Mouse (Mus musculus): Measurements from ENCODE around the gene Sema4d. TPM values are rescaled to one million over a fixed set of nuclear protein-coding genes. Genes with fewer than 3 reads are reported as not detected.

Sema4d gene
- total RNA-seq, 2 experiments from 2014 or later, result 93.1 to 112 TPM

DNA sequence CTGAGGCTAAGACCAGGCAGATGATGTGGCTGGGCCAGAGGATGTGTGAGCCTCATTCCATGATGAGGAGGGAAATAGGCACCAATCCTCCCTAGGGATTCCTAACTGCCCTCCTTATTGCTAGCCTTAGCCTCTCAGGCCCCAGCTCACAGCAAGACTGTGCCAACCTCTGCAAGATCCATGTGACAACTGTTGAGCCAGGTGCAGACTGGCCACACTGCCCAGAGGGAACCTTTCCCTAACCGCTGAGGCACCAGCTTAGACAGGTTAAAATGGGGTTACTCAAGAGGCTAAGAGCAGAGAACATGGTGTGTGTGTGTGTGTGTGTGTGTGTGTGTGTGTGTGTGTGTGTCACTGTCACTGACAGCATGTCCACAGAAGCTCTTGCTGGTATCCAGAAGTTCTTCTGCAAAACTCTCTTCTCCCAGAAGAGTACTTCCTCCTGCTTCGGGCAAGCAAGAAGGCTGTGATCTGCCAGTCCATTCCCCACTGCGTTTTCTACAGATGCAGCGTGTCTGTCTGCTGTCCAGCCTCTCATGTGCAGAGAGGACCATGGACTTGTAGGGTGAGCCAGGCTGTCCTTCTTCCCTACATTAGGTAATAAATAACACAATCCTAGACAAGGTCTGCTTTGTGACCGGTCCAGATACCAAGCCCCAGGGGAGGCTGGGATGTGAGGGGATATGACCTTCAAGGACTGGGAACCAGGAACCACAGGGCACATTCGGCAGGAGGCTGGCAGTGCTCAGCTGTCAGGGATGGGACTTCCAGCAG, 24.8 kb upstream of the Sema4d start:
- intact Hi-C loops (cut with DNase I), result no loop called here
- no peak for DNase-seq (ENCODE audit: low spot score in 2 of 2)

DNA sequence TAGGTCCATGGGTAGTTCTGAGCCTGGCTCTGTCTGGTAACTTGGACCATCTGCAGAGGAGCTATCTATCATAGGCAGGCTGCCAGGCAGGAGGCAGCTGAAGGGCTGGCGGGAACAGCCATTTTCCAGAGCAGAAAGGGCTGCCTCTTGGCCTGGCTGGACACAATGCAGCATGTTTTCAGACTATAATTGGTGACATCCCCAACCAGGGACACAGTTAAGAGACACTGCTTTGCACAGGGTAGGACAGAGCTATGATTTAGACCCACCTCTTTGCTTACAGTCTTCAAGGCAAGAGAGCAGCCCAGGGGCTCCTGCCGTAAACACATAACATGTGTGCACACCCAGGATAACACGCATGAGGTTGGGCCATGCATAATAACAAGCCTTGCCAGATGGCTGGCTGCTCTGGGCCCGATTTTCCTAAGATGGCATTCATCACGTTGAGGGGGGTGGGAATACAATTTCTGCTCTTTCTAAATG, 23.1 kb upstream of the Sema4d start:
- peak; percentile 46 to 71 for DNase-seq (ENCODE audit: low spot score in 2 of 2)
- intact Hi-C loops (cut with DNase I), result no loop called here

DNA sequence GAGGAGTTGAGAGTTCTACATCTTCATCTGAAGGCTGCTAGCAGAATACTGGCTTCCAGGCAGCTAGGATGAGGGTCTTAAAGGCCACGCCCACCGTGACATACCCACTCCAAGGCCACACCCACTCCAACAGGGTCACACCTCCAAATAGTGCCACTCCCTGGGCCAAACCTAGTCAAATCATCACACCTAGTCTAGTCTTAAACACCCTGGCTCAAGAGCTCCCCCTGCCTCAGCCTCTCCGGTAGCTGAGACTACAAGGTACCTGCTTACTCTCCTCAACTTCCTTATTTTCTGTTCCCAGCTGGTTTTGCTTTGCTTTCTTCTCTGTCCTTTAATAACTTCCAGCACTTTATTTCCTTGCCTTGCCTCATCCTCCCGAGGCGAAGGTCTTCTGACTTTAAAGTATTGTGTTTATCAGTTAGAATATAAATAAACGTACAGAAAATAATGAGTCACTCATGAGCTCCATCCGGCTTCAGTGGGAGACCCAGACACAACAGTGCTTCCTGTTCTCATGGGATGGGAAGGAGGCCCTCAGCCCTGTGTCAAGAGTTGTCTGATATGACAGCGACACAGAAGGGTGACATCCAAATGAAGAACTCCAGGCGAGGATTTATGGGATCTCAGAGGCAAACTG, 22.4 kb upstream of the Sema4d start:
- DNase-seq (ENCODE audit: low spot score in 2 of 2), result no peak
- intact Hi-C loops (cut with DNase I), result no loop called here

DNA sequence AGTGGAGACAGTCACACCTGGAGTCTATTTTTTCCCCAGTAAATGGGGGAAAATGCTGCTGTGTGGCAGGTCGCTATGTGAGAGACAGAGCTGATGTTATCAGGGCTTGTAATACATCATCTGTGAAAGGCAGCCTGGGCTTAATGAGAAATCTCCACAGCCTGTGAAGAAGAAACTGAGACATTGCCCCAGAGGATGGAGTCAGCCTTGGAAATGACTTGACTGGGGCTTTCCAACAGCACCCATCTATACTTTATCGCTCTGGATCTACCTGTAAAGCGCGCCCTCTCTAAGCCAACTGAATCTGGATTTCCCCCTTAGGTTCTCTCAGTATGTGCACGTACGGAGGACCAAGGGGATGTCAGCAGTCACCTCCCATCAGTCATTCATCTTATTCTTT, 21.1 kb upstream of the Sema4d start:
- no peak for DNase-seq (ENCODE audit: low spot score in 2 of 2)
- intact Hi-C loops (cut with DNase I), result no loop called here

DNA sequence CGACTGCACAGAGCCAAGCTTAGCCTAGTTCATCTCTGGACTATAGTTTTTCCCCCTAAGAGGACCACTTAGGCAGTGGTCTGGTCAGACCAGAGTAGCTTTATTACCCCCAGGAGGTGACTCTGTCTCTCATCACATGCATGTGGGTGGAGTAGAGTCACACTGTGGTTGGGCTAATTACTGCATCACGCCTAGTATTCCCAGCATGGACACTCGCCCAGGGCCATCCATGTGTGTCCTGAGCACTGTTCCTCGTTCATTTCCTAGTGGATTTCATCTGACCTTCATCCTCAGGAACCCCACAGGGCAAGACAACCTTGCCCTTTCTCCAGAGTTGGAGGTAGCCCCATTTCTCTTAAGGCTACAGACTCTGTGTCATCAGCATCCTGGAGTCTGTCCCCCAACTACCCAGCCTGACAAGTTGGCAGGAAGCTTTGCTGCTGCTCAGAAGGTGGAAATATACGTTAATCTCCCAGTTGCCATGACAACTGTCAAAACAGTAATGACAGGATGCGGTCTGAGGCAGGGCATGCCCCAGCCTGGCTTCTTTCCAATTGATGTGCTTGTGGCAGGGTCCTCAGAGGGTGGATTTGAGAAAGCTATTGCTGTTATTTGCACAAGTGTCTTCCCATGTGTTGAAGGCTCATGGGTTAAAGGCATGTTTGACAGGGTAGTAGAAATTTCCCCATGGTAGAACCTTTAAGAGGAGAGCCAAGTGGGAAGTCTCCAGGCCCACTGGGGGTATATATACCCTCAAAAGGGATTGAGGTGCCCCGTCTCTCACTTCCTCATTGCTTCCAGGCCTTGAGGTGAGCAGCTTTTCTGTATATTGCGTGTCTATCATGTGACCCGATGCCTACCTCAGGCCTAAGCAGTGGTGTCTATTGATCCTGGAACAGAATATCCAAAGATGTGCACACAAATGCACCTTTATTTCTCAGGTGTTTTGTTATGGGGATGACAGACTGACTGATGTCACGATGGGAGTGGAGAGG, 20.4 kb upstream of the Sema4d start:
- intact Hi-C loops (cut with DNase I), result no loop called here
- no peak for DNase-seq (ENCODE audit: low spot score in 2 of 2)

DNA sequence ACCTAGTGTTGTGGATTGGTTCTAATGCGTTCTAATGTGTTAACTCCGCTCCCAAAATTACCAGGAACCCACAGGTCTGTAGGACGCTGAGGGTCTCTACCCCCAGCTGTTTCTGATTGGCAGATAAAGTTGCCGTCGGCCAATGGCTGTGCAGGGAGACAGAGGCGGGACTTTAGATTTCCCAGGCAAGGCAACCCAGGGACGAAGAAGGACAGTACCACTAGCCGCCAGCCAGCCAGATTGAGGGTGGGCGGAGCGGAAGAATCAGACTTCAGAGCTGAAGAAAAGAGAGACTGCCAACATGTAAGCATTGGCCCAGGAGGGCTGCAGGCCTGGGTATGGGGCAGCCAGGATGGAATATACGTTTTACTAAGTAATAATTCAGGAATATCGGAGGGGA, 14.6 kb upstream of the Sema4d start:
- intact Hi-C loops (cut with DNase I), result no loop called here
- peak; percentile 54 to 60 for DNase-seq (ENCODE audit: low spot score in 2 of 2)

DNA sequence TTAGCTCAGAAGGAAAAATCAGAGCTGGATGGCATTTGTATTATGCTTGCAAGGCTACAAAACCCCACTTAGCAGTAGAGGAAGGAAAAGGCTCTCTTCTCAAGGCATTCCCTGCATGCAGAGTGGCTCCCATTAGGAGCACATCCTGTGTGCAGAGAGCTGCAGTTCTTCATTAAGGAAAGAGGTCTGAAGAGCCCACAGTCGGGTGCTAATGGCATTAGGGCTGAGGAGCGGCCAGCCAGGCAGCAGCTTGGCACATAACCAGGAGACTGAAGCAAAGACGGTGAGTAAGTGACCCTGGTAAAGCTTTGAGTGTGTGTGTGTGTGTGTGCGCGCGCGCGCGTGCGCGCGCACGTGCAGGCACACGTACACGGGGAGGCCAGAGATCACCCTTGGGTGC, 12.7 kb upstream of the Sema4d start:
- DNase-seq (ENCODE audit: low spot score in 2 of 2), result no peak
- intact Hi-C loops (cut with DNase I), result no loop called here

DNA sequence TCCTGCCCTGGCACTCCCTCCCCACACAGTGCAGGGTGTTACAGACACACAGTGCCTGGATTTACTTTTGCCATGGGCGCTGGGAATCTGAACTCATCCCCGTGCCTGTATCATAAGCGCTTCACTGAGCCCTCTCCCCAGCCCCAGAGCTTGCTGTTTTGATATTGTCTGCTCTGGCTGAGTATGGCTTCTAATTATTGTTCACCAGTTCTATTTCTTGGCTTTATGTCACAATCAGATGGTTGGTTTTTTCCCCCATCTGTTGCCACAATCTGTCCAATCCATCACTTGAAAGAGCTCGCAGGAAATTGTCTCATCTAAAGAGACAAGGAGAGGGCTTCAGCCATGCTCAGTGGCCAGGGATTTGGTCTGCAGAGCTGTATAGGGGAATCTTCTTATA, 12.1 kb upstream of the Sema4d start:
- intact Hi-C loops (cut with DNase I), result no loop called here

DNA sequence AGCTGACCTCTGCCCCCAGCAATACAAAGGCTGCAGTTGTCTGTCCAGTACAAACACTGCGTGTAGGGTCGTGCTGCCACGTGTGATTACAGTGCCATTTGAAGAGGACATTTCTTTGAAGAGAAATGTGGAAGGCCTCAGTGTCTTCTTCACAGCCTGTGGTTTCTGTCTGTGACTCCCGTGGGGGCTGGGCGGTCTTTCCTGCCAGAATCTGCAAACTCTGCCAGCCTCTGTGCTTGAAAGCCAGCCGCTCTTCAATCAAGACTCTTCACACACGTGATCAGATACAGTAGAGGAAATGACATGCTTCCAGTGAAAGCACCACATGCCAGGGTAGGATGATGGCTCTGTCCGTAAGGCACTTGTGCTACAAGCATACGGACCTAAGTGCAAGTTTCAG, 7.4 kb upstream of the Sema4d start:
- intact Hi-C loops (cut with DNase I), result no loop called here
- DNase-seq (ENCODE audit: low spot score in 2 of 2), result peak; percentile 36 to 49

More for the DNA sequence above, 12.1 kb upstream of the Sema4d start:
- DNase-seq (ENCODE audit: low spot score in 2 of 2), result peak in 1 of 2 experiments; percentile 54

DNA sequence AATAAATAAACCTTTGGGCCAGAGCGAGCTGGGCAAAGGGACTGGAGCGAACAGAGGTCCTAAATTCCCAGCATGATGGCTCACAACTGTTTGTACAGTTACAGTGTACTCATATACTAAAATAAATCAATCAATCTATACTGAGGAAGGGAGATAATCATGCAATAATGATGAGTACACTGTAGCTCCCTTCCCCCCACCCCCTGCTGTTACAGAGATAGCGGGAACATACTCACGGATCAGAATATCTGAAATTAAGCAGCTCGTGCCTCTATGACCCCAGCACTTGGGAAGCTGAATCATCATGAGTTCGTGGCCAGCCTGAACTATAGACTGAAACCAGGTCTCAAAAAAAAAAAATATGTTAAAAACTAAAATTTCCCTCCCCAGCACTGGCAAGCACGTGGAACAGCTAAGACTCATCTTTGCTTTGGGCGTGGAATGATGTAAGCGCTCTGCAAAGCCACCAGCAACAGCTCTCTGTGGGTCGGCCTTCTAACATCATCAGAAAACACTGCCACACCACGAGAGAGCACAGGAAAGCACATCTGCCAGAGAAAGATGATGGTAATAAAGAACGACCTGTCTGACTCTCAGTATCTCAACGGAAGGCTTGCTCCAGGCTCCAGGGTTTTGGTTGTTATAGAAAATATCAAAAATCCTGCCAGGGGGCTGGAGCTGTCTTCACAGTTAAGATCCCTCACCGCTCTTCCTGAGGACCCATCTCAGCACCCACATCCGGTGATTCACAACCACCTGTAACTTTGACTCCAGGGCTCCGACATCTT, 6.4 kb upstream of the Sema4d start:
- intact Hi-C loops (cut with DNase I), result no loop called here
- DNase-seq (ENCODE audit: low spot score in 2 of 2), result no peak

DNA sequence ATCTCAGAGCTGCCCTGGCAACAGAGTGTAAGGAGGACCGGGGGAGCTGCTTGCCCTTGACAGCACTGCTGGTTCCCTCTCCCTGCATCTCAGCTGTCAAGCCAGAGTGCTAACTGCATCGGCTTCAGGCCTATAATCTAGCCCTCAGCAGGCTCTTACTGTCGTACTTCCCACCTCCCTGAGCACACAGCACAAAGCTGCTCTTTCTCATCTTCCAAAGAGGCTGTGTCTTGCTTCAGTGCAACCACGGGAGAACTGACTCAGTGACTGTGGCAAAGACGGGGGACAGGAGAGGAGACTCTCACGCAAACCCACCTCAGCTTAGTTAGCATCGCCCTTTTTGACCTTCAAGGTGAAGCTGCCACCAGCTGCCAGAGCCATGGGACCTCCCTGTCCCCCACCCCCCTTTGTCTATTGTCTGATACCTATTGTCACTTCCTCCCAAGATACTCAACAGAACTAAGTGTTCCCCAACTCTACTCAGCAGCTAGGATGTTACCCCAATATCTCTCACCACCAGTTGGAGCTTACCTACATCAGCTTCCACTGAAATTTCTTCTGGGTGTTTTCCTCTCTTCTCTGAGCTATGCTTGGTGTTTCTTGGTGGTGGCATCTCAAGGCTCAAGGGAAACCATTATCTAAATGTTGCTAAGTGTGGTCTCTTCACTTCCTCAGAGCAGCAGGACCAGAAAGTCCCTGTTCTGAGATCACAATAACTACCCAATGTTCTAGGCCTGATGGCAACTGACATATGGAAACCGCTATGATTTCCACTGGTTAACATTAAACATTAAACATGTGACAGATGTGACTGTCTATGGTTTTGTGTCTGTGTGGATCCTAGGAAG, 4.6 kb upstream of the Sema4d start:
- no peak for DNase-seq (ENCODE audit: low spot score in 2 of 2)
- intact Hi-C loops (cut with DNase I), result no loop called here

DNA sequence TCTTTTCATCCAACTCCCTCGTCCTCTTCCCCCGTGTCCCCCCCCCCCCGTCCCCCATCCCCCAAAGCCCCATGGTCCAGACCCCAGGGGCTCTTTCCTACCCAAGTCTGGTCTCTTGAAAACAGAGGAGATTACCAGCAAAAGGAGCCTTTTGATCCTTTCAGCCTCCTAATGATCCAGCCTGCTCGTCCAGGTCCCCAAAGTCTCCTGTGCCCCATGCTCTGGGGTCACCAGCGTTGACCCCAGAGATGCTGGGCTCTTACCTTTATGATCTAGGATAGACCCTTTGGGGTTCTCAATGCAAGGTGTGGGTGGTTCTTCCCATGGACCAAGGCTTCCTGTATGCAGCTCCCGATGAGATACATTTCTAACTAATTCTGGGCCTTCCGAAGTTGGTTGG, 401 bp upstream of the Sema4d start:
- no peak for DNase-seq (ENCODE audit: low spot score in 2 of 2)
- intact Hi-C loops (cut with DNase I), result loop anchor here (5.0 kb wide), 1 partner anchor 62 kb away; no protein-coding TSS in a partner anchor

DNA sequence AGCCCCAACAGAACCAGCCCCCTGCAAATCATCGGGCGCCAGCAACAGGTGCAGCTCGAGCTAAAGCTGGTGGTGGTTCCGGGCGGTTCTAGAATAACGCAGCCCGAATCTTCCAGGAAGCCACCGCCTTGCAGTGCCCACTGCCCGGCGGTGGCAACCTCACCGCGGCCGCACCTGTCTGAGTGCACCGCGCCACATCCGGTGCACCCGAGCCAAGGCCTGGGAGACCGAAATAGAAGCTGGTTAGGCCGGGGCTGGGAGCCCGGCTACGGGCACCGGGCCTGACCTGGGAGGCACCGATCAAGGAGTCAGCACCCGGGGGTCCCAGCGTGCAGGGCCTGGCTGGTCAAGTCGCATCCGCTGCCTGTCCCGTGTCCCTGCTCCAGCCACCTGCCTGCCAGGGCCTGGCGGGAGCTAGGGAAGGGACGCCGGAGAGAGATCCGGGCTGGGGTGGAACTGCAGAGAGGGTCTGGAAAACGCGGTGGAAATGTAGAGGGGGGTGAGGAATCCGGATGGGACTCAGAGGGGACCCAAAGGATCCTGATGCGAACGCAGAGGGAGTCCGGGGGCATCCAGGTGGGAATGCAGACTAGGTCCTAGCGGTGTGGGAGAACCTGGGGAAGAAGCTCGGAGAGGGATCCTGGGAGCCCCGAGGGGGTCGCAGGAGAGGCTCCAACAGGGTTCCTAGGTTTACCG, 670 bp downstream of the Sema4d start:
- DNase-seq (ENCODE audit: low spot score in 2 of 2), result peak in 1 of 2 experiments; percentile 23
- intact Hi-C loops (cut with DNase I), result loop anchor here (5.0 kb wide), 1 partner anchor 61 kb away; no protein-coding TSS in a partner anchor

DNA sequence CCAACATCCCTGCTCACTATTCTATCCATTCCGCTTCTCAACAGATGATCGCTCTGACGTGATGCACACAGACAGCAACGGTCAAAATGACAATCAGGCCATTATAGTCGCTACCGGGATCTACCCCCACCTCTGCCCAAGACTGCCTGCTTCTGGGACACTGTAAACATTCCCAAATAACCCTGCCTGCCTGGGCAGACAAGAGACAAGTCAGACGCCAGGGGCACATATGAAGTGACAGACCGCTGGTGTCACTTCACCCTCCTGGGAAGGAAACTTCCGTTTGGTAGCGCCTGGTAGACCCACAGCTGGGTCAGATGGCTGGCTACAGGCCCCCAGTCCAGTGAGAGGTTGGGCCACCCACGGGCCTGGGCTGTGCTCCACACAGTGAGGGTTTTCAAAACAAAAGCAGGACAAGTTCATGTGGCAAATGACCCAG, 1.4 kb downstream of the Sema4d start:
- intact Hi-C loops (cut with DNase I), result loop anchor here (5.0 kb wide), 1 partner anchor 60 kb away; no protein-coding TSS in a partner anchor
- peak in 1 of 2 experiments; percentile 22 for DNase-seq (ENCODE audit: low spot score in 2 of 2)

DNA sequence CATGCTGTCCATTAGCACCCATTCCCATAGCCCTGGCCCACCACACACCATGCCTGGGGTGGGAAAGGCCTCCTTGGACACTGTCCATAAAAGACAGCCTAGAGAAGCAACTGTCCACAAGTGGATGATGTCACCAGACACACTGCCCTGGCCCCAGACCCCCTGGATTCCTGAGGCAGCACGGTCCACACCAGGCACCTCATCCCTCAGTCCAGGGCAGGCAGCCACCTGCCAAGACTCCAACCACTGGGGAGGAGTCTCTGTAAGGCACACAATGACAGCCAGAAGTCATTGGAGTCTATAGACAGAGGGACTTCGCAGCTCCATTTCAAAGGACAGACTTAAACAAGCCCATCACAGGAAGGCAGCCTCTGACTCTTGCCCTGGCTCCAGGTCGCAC, 1.9 kb downstream of the Sema4d start:
- intact Hi-C loops (cut with DNase I), result loop anchor here (5.0 kb wide), 1 partner anchor 59 kb away; no protein-coding TSS in a partner anchor
- no peak for DNase-seq (ENCODE audit: low spot score in 2 of 2)

DNA sequence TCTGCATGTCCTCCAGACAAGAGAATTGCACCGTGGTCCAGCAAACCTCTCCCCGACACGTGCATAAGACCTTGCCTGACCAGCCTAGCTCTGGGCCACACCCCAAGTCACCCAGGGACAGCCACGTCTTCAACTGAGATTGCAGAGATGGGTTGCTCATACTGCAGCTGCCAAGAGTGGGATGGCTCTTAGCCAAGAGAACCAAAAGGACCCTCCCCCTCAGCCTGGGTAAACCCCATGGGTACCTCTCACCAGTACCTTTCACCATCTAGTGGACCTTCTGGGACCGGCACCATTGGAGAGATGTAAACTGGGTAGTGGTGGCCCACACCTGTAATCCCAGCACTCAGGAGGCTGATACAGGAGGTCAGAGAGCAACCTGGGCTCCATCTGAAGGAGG, 2.8 kb downstream of the Sema4d start:
- DNase-seq (ENCODE audit: low spot score in 2 of 2), result no peak
- intact Hi-C loops (cut with DNase I), result loop anchor here (5.0 kb wide), 1 partner anchor 58 kb away; no protein-coding TSS in a partner anchor

DNA sequence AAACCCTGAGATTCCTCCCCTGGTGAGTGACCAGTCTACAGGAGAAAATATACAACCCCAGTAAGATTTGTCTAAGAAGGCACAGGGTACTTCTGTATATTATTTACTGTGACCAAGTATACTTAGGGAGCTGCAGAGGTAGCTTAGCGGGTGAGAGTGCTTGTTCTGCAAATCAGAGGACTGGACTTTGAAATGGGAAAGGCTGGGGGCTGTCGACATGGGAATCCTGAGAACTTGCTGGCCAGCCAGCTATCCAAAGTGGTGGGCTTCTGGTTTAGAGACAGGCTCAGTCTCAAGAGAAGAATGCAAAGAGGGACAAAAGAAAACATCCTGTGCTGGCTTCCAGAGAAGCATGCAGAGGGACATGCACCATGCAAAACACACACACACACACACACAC, 5.7 kb downstream of the Sema4d start:
- intact Hi-C loops (cut with DNase I), result no loop called here

More for the DNA sequence above, 5.7 kb downstream of the Sema4d start:
- DNase-seq (ENCODE audit: low spot score in 2 of 2), result no peak

Measured in left cerebral cortex, postnatal 14 days (tissue).